Mouse (Mus musculus) adrenal gland, adult 8-10 months (tissue): Measurements from ENCODE around the gene Cldn34b3. TPM values are rescaled to one million over a fixed set of nuclear protein-coding genes. Genes with fewer than 3 reads are reported as not detected.
"Not testable (repeated sequence)": the region's sequence is repeated elsewhere in the genome, so short reads cannot be mapped to it uniquely, and the experiment has no call there.

Experiments used
- DNase-seq: peaks from one replicate; pipeline ENCODE4 v3.0.0; 2022
- total RNA-seq, 4 experiments: library from RNA; stranded (reverse); gene quantifications; 2 replicates each; pipeline ENCODE4 v1.2.4; 2022

The Cldn34b3 gene
- total RNA-seq: not detected

GRCm38 (mm10) chrX:76264004-76264403, at the start of gene Cldn34b3:
Cldn34b3 (plus strand) TSS chrX:76264304.
- DNase-seq: not testable (repeated sequence)

Other genes starting within 250 kb of the Cldn34b3 start
- gene Cldn34b4, start 129.0 kb downstream of the Cldn34b3 start, total RNA-seq: not detected